Mouse (Mus musculus) layer of hippocampus, postnatal 10 days (tissue): ENCODE measurements around the gene Apof. TPM values are rescaled to one million over a fixed set of nuclear protein-coding genes. Genes with fewer than 3 reads are reported as not detected.

Experiments
- DNase-seq, 2 experiments: peaks; one replicate each; pipeline ENCODE4 v3.0.0; 2021; ENCODE audit warnings: low spot score in 2 of 2
- total RNA-seq, 2 experiments: library from RNA; stranded (reverse); gene quantifications; 2 replicates each; pipeline ENCODE4 v1.2.3; 2021

Gene Apof
- total RNA-seq, 2 experiments from 2014 or later = not detected

- DNase-seq = no peak
These were observed 29.8 kb downstream of the Apof start for GRCm38 (mm10) chr10:128298243-128298642.

- no peak for DNase-seq
These were observed 30.3 kb downstream of the Apof start, which contains the start of gene Il23a for GRCm38 (mm10) chr10:128298702-128299171. Il23a (minus strand) TSS chr10:128298752.

DNA sequence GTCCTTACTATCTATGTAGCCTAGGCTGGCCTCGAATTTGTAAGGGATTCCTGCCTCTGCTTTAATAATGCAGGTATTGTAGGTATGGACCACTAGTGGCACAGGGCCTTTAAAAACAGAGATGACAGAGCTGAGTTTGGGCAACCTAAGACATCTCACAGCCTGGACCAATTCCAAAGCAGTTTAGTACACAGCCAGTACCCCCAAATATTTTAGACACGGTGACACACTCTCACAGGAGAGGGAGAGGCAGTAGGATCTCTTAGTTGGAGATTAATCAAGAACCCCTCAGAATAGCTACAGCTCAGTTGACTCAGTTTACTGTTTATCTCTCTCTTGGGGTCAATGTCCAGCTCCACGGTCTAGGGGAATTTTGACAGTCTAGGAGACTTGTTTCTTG lies 33.9 kb downstream of the Apof start:
- no peak for DNase-seq

GRCm38 (mm10) chr10:128302785-128303125 lies 34.3 kb downstream of the Apof start:
- DNase-seq = no peak

- DNase-seq = peak; percentile 100
These were observed 34.9 kb downstream of the Apof start, which contains the start of gene Pan2 for GRCm38 (mm10) chr10:128303126-128304021. Pan2 (plus strand) TSS chr10:128303335.

DNA sequence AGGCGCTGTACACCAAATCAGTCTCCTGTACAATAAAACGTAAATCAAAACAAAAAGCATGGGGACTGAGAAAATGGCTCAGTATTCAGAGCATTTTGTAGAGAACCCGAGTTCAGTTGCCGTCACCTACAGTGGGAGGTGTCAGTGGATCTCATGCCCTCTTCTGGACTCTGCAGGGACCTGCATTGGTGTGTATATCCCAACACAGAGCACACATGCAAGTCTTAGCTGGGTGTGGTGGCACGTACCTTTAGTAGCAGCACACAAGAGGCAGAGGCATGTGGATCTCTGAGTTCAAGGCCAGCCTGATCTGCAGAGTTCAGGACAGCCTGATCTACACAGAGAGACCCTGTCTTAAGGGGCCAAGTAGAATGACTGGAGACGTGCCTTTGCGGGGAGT lies 41.2 kb downstream of the Apof start:
- no peak for DNase-seq

DNA sequence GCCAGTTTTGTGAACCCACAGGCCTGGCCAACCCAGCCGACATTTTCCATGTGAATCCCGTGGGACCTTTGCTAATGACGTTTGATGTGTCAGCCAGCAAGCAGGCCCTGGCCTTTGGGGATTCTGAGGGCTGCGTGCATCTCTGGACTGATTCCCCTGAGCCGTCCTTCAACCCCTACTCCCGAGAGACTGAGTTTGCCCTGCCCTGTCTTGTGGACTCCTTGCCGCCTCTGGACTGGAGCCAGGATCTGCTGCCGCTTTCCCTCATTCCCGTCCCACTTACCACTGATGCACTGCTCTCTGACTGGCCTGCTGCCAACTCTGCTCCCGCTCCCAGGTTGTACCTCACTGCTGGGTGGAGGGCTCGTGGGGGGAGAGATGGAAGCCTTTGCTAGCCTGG lies 41.7 kb downstream of the Apof start:
- peak; percentile 23 to 50 for DNase-seq

- no peak for DNase-seq
These were observed 42.4 kb downstream of the Apof start for GRCm38 (mm10) chr10:128310902-128311301.

GRCm38 (mm10) chr10:128315578-128315977 lies 47.1 kb downstream of the Apof start:
- DNase-seq = no peak

Other genes with a start within 250 kb of the Apof start
- 100 to 1,000 TPM; 350 to 389 TPM for gene Naca, start 233.1 kb upstream of the Apof start, total RNA-seq
- 100 to 1,000 TPM; 166 to 168 TPM for gene Ptges3, start 209.7 kb upstream of the Apof start, total RNA-seq
- gene Atp5b, start 185.4 kb upstream of the Apof start, total RNA-seq = 1,000 to 10,000 TPM; 1,650 to 1,701 TPM
- 10 to 100 TPM; 32.0 to 35.1 TPM for gene Baz2a, start 177.1 kb upstream of the Apof start, total RNA-seq
- gene Rbms2, start 88.4 kb upstream of the Apof start, total RNA-seq = 10 to 100 TPM; 11.3 to 16.1 TPM
- gene Gls2, start 74.2 kb upstream of the Apof start, total RNA-seq = 10 to 100 TPM; 12.2 to 17.1 TPM
- gene Spryd4, start 56.9 kb upstream of the Apof start, total RNA-seq = 10 to 100 TPM; 11.5 to 12.8 TPM
- gene Mip, start 42.8 kb upstream of the Apof start, total RNA-seq = not detected
- gene Timeless, start 36.6 kb upstream of the Apof start, total RNA-seq = 10 to 100 TPM in 1 of 2 experiments, 1 to 10 TPM in 1; 7.8 to 10.1 TPM
- not detected for gene Apon, start 14.6 kb upstream of the Apof start, total RNA-seq
- gene Stat2, start 1.9 kb downstream of the Apof start, total RNA-seq = 10 to 100 TPM; 25.6 to 29.3 TPM
- under 1 TPM in 1 of 2 experiments, not detected in 1; 0.85 TPM for gene Il23a, start 30.1 kb downstream of the Apof start, total RNA-seq
- 10 to 100 TPM; 15.5 to 15.8 TPM for gene Pan2, start 34.7 kb downstream of the Apof start, total RNA-seq
- gene Cnpy2, start 53.8 kb downstream of the Apof start, total RNA-seq = 10 to 100 TPM; 75.5 to 78.5 TPM
- 100 to 1,000 TPM; 277 to 286 TPM for gene Cs, start 69.1 kb downstream of the Apof start, total RNA-seq
- gene Coq10a, start 100.3 kb downstream of the Apof start, total RNA-seq = 10 to 100 TPM; 55.6 to 58.8 TPM
- gene Ankrd52, start 108.4 kb downstream of the Apof start, total RNA-seq = 10 to 100 TPM; 79.0 to 80.3 TPM
- under 1 TPM; 0.22 to 0.53 TPM for gene Slc39a5, start 132.6 kb downstream of the Apof start, total RNA-seq
- gene Nabp2, start 142.8 kb downstream of the Apof start, total RNA-seq = 10 to 100 TPM; 94.1 to 94.2 TPM
- gene Rnf41, start 143.0 kb downstream of the Apof start, total RNA-seq = 10 to 100 TPM; 76.0 to 78.2 TPM
- 100 to 1,000 TPM; 205 to 222 TPM for gene Smarcc2, start 190.6 kb downstream of the Apof start, total RNA-seq
- gene Myl6, start 225.5 kb downstream of the Apof start, total RNA-seq = 100 to 1,000 TPM; 608 to 632 TPM
- 10 to 100 TPM; 25.5 to 29.3 TPM for gene Myl6b, start 230.0 kb downstream of the Apof start, total RNA-seq